ENCODE assay signal across 1 mouse cellular context in the genomic region with DNA sequence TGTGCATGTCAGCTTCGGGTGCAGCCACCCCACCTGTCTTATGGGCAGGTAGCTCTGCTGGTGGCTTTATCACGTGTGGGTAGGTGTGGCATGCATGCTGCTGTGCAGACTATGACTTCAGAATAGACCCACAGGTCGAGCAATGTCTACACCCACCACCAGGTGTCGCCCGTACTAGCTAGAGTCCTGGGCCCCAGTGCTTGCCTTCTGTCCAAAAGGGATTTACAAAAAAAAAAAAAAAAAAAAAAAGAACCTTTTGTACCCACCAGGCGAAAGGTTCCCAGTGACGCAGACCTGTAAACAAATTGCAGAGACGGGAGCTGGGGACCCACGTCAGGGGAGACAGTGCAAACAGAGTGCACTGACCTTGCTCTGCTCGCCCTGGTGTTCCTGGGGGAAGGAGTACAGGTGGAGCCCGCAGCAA.
A peak's percentile ranks its signal among the peaks of the same experiment; 100 is the strongest.
TF ChIP-seq lines count a peak whose summit lies in the region.

No protein-coding gene starts in this region.

TF ChIP-seq in CH12.LX, 34 proteins besides CTCF, POLR2A, EP300 and RAD21:
- TF ChIP-seq MEF2A (IDR thresholded peaks at IDR 0.05; ENCODE audit: borderline replicate concordance, low read depth, low read length), result no peak
- no peak for TF ChIP-seq UBTF (IDR thresholded peaks at IDR 0.05; ENCODE audit: low read depth, low read length)
- no peak for TF ChIP-seq CHD2 (IDR thresholded peaks at IDR 0.05; ENCODE audit: low read length)
- TF ChIP-seq ELF1 (IDR thresholded peaks at IDR 0.05; ENCODE audit: low read depth, low read length), result no peak
- TF ChIP-seq USF2 (conservative IDR thresholded peaks at IDR 0.05; ENCODE audit: low read depth, low read length), result no peak
- no peak for TF ChIP-seq ZC3H11A (IDR thresholded peaks at IDR 0.05; ENCODE audit: low read depth, low read length)
- no peak for TF ChIP-seq IRF4 (IDR thresholded peaks at IDR 0.05; ENCODE audit: low read depth, low read length)
- TF ChIP-seq MAFK (IDR thresholded peaks at IDR 0.05; ENCODE audit: insufficient replicate concordance, low read length), result no peak
- TF ChIP-seq NRF1 (IDR thresholded peaks at IDR 0.05; ENCODE audit: low read depth, low read length), result no peak
- no peak for TF ChIP-seq MXI1 (IDR thresholded peaks at IDR 0.05; ENCODE audit: low read depth, low read length)
- TF ChIP-seq TBP (conservative IDR thresholded peaks at IDR 0.05; ENCODE audit: low read depth, low read length), result no peak
- no peak for TF ChIP-seq JUN (IDR thresholded peaks at IDR 0.05; ENCODE audit: insufficient read depth, low read depth, low read length)
- no peak for TF ChIP-seq USF1 (IDR thresholded peaks at IDR 0.05; ENCODE audit: low read depth, low read length)
- no peak for TF ChIP-seq HCFC1 (IDR thresholded peaks at IDR 0.05; ENCODE audit: low read depth, low read length)
- no peak for TF ChIP-seq CHD1 (IDR thresholded peaks at IDR 0.05; ENCODE audit: low read depth, low read length)
- TF ChIP-seq GABPA (IDR thresholded peaks at IDR 0.05; ENCODE audit: insufficient replicate concordance, low read depth, low read length), result no peak
- TF ChIP-seq SMC3 (IDR thresholded peaks at IDR 0.05; ENCODE audit: low read depth, low read length), result peak; percentile 62
- no peak for TF ChIP-seq MAX (IDR thresholded peaks at IDR 0.05; ENCODE audit: low read length)
- peak; percentile 58; the same call in 1 of the 2 replicates for TF ChIP-seq BHLHE40 (IDR thresholded peaks at IDR 0.05; ENCODE audit: low read depth, low read length)
- TF ChIP-seq PAX5 (IDR thresholded peaks at IDR 0.05; ENCODE audit: low read length), result no peak
- TF ChIP-seq RCOR1 (conservative IDR thresholded peaks at IDR 0.05; ENCODE audit: low read depth, low read length), result no peak
- no peak for TF ChIP-seq SIN3A (IDR thresholded peaks at IDR 0.05; ENCODE audit: low read length)
- peak; percentile 72; the same call in 1 of the 2 replicates for TF ChIP-seq ZNF384 (IDR thresholded peaks at IDR 0.05; ENCODE audit: low read depth, low read length)
